Mouse (Mus musculus) thymus, adult 2 months (tissue): ENCODE measurements around the gene Atg4b.

Source experiments
- CTCF ChIP-seq: fragments of 200-500 bp; IDR thresholded peaks from 2 replicates; pipeline ENCODE4 v1.5.1; 2012; ENCODE audit warnings: mild to moderate bottlenecking, control low read depth, low read length, moderate library complexity, borderline replicate concordance; ENCODE audit not compliant: control insufficient read depth, poor library complexity, insufficient read depth; ENCODE audit errors: extremely low read depth
- POLR2A ChIP-seq: fragments of 200-500 bp; IDR thresholded peaks from 2 replicates; pipeline ENCODE4 v1.6.1; 2012; ENCODE audit warnings: mild to moderate bottlenecking, low read length, control low read depth, moderate library complexity; ENCODE audit not compliant: control insufficient read depth, poor library complexity, insufficient read depth; ENCODE audit errors: extremely low read depth

DNA sequence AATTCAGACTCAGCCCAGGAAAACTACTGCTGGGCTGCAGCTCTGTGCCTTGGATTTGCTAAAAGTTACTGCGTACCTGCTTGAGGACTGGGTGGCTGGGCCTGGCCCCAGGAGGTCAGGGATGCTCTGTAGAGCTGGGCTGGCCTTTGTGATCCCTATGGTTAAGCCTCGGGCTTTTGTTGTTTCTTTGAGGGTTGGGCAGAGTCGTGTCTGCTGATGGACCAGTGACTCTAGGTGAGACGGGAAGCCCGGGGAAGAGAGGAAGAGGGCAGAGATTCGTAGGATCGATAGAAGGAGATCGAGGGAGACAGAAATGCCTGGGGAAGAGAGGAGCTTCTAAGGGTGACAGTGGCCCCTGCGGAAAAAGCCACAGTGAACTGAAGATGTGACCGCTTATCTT lies 73.3 kb downstream of the Atg4b start, which contains the start of gene D2hgdh:
- TF ChIP-seq POLR2A (no peak), CTCF (no peak)
